Mouse (Mus musculus): ENCODE measurements at regions not wholly inside any gene's neighbourhood (a gene's known extent, or its start where the extent isn't known, plus 50 kb on each side); places are given as distances from the start of the nearest gene placed in this dataset.

- Histone ChIP-seq H3K27me3 (replicated peaks) (peaks cover 3% of the 10 kb centered on the region; the same call in 1 of the 2 replicates), H3K9ac (replicated peaks) (no peak overlapping the region), H3K9me3 (replicated peaks) (no peaks in the 10 kb centered on the region), H3K4me2 (no peak overlapping the region), H3K27ac (replicated peaks) (no peak overlapping the region), H3K4me3 (replicated peaks) (no peak overlapping the region), H3K4me1 (peaks cover 12% of the 10 kb centered on the region), H3K36me3 (no peaks in the 10 kb centered on the region)
- 47% methylated on average over 4 of the region's 4 CpGs for WGBS
- no peak for ATAC-seq (ENCODE audit: low FRiP score)
Measured at GRCm38 (mm10) chr5:111789904-111790303, 56.2 kb downstream of the Gm26897 start.

- ATAC-seq (ENCODE audit: low FRiP score): no peak
- Histone ChIP-seq H3K27ac (replicated peaks) (no peak overlapping the region), H3K9me3 (replicated peaks) (no peaks in the 10 kb centered on the region), H3K4me1 (peaks cover 12% of the 10 kb centered on the region), H3K4me2 (no peak overlapping the region), H3K36me3 (no peaks in the 10 kb centered on the region), H3K27me3 (replicated peaks) (peaks cover 3% of the 10 kb centered on the region; the same call in 1 of the 2 replicates), H3K9ac (replicated peaks) (no peak overlapping the region), H3K4me3 (replicated peaks) (no peak overlapping the region)
- WGBS: 78% methylated on average over 9 of the region's 9 CpGs
Measured at GRCm38 (mm10) chr5:111790527-111790926, 56.8 kb downstream of the Gm26897 start.

DNA sequence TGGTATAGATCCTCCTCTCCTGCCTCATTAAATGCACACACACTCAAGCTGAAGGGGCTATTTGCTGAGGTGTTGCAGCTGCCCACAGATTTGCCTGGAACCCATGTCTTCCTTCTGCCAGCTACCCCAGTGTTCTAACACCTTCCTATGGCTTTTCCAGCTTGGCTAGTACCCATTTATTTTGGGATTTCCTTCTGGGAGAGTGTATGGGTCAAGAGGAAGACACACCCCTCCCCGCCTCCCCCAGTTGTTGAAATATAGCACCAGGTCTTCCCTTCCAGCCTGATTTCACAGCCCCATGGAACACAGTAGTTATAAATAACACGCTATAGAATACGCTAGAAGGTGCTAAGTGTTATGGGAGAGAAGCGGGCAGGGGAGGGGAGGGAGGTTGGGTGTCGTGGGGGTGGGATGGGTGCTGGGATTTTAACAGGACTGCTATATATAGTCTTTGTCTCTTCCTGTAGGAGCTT lies 57.4 kb downstream of the Gm26897 start:
- Histone ChIP-seq H3K36me3 (no peaks in the 10 kb centered on the region), H3K4me3 (replicated peaks) (no peak overlapping the region), H3K4me2 (no peak overlapping the region), H3K9me3 (replicated peaks) (no peaks in the 10 kb centered on the region), H3K9ac (replicated peaks) (no peak overlapping the region), H3K27ac (replicated peaks) (no peak overlapping the region), H3K4me1 (peaks cover 12% of the 10 kb centered on the region), H3K27me3 (replicated peaks) (peaks cover 3% of the 10 kb centered on the region; the same call in 1 of the 2 replicates)
- no peak for ATAC-seq (ENCODE audit: low FRiP score)
- 70% methylated on average over 5 of the region's 5 CpGs for WGBS

DNA sequence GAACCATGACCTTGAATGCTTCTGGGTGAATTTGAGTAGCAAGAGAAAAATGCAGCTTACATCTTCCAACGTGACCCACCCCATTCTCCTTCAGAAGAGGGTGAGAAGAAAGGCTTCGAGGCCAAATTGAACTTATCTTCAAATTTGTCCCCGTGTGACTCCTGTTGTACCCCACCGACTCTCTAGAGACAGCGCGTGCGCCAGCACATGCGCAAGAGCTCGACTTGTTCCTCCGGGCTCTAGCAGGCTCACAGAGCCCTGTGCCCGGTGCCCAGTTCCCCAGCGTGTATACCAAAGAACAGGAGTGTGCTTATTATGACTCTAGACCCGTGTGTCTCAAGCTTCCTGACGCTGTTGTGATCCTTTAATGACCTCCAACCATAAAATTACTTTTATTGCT lies 59.0 kb downstream of the Gm26897 start:
- H3K36me3 ChIP-seq: no peaks in the 10 kb centered on the region
- peaks cover 12% of the 10 kb centered on the region for H3K4me1 ChIP-seq
- H3K9ac ChIP-seq (replicated peaks): no peak overlapping the region
- H3K27ac ChIP-seq (replicated peaks): no peak overlapping the region
- no peak overlapping the region for H3K4me2 ChIP-seq
- peaks cover 3% of the 10 kb centered on the region; the same call in 1 of the 2 replicates for H3K27me3 ChIP-seq (replicated peaks)
- no peak for ATAC-seq (ENCODE audit: low FRiP score)
- no peaks in the 10 kb centered on the region for H3K9me3 ChIP-seq (replicated peaks)
- H3K4me3 ChIP-seq (replicated peaks): no peak overlapping the region
- WGBS: 86% methylated on average over 14 of the region's 14 CpGs

DNA sequence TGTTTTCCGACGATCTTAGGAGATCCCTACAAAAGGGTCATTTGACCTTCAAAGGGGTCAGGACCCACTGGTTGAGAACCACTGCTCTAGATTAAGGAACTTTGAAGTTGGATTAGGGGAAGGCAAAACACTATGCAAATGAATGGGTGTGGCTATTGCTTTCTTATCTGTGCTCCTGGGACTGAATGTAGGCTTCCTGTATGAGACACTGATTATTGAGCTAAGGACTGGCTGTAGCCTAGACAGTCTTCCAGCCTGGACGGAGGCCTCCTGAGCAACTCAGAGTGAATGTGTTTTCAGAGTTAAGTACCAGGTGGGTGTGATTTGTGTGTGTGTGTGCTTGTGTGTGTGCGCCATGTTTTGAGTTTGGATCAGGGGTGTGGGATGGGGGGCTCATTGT lies 59.5 kb downstream of the Gm26897 start:
- no peaks in the 10 kb centered on the region for H3K36me3 ChIP-seq
- no peak overlapping the region for H3K4me2 ChIP-seq
- H3K9ac ChIP-seq (replicated peaks): no peak overlapping the region
- no peaks in the 10 kb centered on the region for H3K9me3 ChIP-seq (replicated peaks)
- peaks cover 12% of the 10 kb centered on the region for H3K4me1 ChIP-seq
- H3K4me3 ChIP-seq (replicated peaks): no peak overlapping the region
- ATAC-seq (ENCODE audit: low FRiP score): no peak
- 80% methylated on average over 4 of the region's 4 CpGs for WGBS
- no peak overlapping the region for H3K27ac ChIP-seq (replicated peaks)
- peaks cover 3% of the 10 kb centered on the region; the same call in 1 of the 2 replicates for H3K27me3 ChIP-seq (replicated peaks)

DNA sequence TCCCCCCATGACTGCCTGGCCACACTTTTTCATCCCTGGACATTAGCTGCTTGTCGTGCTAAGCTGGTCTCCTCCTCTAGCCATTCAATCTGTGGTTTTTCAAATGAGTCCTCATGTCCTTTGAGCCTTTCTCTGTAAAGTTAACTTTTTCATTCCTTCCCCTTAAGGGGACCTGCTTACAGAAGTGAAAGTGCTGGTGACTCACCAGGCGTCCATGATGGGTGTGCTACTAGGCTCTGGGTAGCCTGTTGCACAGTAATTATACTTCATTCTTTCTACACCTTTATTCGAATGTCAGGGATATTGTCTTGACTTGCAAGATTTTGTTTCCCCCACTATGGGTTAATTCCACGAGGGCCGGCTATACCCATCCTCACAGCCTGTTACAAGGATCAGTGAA lies 63.2 kb downstream of the Gm26897 start:
- Histone ChIP-seq H3K36me3 (no peaks in the 10 kb centered on the region), H3K4me3 (replicated peaks) (no peak overlapping the region), H3K4me1 (peaks cover 23% of the 10 kb centered on the region), H3K9ac (replicated peaks) (no peak overlapping the region), H3K27me3 (replicated peaks) (no peaks in the 10 kb centered on the region), H3K9me3 (replicated peaks) (no peaks in the 10 kb centered on the region), H3K27ac (replicated peaks) (no peak overlapping the region), H3K4me2 (no peak overlapping the region)
- no peak for ATAC-seq (ENCODE audit: low FRiP score)
- whole genome bisulfite sequencing: 84% methylated on average over 5 of the region's 5 CpGs

DNA sequence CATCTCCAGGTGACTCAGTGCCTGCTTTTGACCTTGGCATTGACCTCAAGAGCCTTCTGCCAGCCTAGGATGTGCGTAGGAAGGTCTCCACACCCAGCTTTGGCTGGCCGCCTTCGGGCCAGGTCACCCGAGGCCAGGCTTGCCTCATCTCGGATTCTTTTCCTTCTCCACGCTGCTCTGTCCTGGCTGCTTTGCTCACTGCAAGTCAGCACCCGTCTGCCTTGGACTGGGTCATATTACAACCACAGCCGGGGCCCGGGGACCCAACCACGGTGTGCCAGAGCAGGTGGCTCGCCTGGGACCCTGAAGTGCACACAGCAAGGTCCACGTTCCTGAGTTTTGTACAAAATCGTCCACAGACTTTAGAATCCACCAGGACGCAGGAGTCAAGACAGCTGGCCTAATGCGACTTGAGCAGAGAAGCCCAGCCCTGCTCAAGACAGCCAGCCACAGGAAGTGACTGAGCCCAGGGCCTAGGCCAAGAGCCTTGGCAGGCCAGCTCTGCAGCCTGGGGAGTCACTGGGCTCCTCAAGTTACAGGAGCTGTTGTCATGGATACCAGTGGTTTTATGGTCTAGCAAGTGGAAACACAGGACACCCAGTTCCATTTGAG lies 66.1 kb downstream of the Gm26897 start:
- Histone ChIP-seq H3K27me3 (replicated peaks) (peaks cover 5% of the 10 kb centered on the region), H3K27ac (replicated peaks) (peak overlapping the region; percentile 19; the same call in 1 of the 2 replicates), H3K36me3 (no peaks in the 10 kb centered on the region), H3K4me2 (no peak overlapping the region), H3K4me3 (replicated peaks) (no peak overlapping the region), H3K9me3 (replicated peaks) (no peaks in the 10 kb centered on the region), H3K4me1 (peaks cover 18% of the 10 kb centered on the region), H3K9ac (replicated peaks) (no peak overlapping the region)
- peak; percentile 70; the same call in 1 of the 2 replicates for ATAC-seq (ENCODE audit: low FRiP score)
- 29% methylated on average over 15 of the region's 15 CpGs for WGBS

GRCm38 (mm10) chr5:111800511-111800910 lies 66.8 kb downstream of the Gm26897 start:
- peaks cover 18% of the 10 kb centered on the region for H3K4me1 ChIP-seq
- no peaks in the 10 kb centered on the region for H3K9me3 ChIP-seq (replicated peaks)
- peaks cover 12% of the 10 kb centered on the region for H3K27me3 ChIP-seq (replicated peaks)
- no peak overlapping the region for H3K27ac ChIP-seq (replicated peaks)
- H3K4me2 ChIP-seq: no peak overlapping the region
- H3K4me3 ChIP-seq (replicated peaks): no peak overlapping the region
- H3K36me3 ChIP-seq: no peaks in the 10 kb centered on the region
- no peak overlapping the region for H3K9ac ChIP-seq (replicated peaks)
- WGBS: 83% methylated on average over 11 of the region's 11 CpGs
- no peak for ATAC-seq (ENCODE audit: low FRiP score)

DNA sequence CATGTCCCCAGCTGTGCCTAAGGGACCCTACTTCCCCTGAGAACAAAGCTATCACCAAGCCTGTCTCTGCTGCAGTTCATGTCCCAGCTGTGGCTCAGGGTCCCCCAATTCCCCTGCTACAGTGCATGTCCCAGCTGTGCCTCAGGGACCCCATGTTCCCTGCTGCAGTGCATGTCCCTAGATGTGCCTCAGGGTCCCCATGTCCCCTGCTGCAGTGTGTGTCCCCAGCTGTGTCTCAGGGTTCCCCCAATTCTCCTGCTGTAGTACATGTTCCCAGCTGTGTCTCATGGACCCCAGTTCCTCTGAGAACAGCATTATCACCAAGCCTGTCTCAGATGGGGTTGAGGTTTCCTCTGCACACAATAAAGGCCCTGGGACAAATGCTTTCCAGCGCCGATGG lies 67.3 kb downstream of the Gm26897 start:
- no peak for ATAC-seq (ENCODE audit: low FRiP score)
- H3K27ac ChIP-seq (replicated peaks): no peak overlapping the region
- WGBS: 75% methylated on average over 2 of the region's 2 CpGs
- peaks cover 13% of the 10 kb centered on the region for H3K27me3 ChIP-seq (replicated peaks)
- H3K4me2 ChIP-seq: no peak overlapping the region
- H3K9me3 ChIP-seq (replicated peaks): no peaks in the 10 kb centered on the region
- H3K36me3 ChIP-seq: no peaks in the 10 kb centered on the region
- peaks cover 23% of the 10 kb centered on the region for H3K4me1 ChIP-seq
- H3K4me3 ChIP-seq (replicated peaks): no peak overlapping the region
- H3K9ac ChIP-seq (replicated peaks): no peak overlapping the region

GRCm38 (mm10) chr5:111804542-111804941 lies 70.8 kb downstream of the Gm26897 start:
- no peak overlapping the region for H3K9ac ChIP-seq (replicated peaks)
- no peak overlapping the region for H3K27ac ChIP-seq (replicated peaks)
- peaks cover 25% of the 10 kb centered on the region for H3K4me1 ChIP-seq
- ATAC-seq (ENCODE audit: low FRiP score): no peak
- no peaks in the 10 kb centered on the region for H3K9me3 ChIP-seq (replicated peaks)
- H3K27me3 ChIP-seq (replicated peaks): peaks cover 13% of the 10 kb centered on the region
- 69% methylated on average over 6 of the region's 6 CpGs for WGBS
- H3K36me3 ChIP-seq: no peaks in the 10 kb centered on the region
- H3K4me2 ChIP-seq: no peak overlapping the region
- no peak overlapping the region for H3K4me3 ChIP-seq (replicated peaks)

DNA sequence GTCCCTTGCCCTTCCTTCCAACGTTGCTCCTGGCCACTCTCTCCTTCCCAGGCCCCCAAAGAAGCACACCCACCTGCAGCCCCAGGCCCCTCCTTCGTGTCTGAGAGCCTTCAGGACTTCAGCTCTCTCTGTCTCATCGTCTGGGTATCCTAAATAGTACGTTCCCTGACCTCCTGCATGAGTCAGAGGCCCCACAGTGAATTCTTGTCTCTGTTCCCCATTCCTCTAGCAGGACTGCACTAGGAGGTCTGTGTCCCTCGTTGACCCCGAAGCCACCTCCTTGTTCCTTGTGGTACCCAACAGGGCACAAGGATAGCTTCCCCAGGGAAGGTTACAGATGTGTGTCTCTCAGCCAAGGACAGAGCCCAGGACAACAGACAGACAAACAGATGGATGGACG lies 71.4 kb downstream of the Gm26897 start:
- Histone ChIP-seq H3K4me3 (replicated peaks) (no peak overlapping the region), H3K36me3 (no peaks in the 10 kb centered on the region), H3K27ac (replicated peaks) (no peak overlapping the region), H3K27me3 (replicated peaks) (peaks cover 13% of the 10 kb centered on the region), H3K4me1 (peaks cover 19% of the 10 kb centered on the region), H3K9ac (replicated peaks) (no peak overlapping the region), H3K4me2 (no peak overlapping the region), H3K9me3 (replicated peaks) (no peaks in the 10 kb centered on the region)
- ATAC-seq (ENCODE audit: low FRiP score): no peak
- 64% methylated on average over 7 of the region's 7 CpGs for WGBS

DNA sequence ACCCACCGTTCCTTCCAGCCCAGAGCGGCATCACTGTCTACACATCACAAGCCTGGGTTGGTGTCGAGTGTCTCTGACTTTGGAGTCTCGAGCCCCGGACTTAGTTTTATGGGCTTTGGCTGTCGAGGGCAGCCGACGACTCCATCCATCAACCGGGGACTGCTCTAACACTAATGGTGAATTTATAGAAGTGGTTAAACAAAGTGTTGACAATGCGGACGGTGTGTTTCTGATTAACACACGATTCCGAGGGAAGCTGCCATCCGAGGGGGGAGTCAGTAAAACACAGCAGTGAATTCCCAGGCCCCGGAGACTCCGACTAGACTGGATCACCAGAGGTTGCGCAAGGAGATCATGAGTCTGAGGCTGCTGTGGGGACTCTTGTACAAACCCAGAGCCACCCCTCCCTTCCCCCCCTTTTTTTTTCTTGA lies 72.1 kb downstream of the Gm26897 start:
- ATAC-seq (ENCODE audit: low FRiP score): no peak
- Histone ChIP-seq H3K4me3 (replicated peaks) (no peak overlapping the region), H3K9me3 (replicated peaks) (no peaks in the 10 kb centered on the region), H3K4me1 (peaks cover 14% of the 10 kb centered on the region), H3K9ac (replicated peaks) (no peak overlapping the region), H3K4me2 (no peak overlapping the region), H3K27me3 (replicated peaks) (peaks cover 15% of the 10 kb centered on the region), H3K36me3 (no peaks in the 10 kb centered on the region), H3K27ac (replicated peaks) (no peak overlapping the region)
- 12% methylated on average over 17 of the region's 17 CpGs for WGBS
